Mouse (Mus musculus): ENCODE results near the gene Fstl5.

DNA sequence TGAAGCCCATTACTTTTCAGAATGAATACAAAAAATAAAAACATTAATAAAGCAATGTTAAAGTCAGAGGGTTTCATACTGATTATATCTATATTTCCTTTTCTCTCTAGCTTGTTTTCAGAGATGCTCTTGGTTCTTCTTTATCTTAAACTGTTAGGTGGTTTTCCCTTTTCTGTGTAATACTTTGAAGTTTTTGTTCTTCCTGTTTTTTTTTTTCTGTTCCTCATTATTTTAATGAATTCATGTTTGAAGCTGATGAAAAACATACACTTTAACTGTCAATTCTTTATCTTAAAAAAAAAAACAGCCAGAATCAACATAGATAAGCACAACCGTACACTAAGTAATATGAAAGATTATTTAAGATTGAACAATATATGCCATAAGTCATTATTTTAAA is 218.9 kb downstream of the Fstl5 start:
- TF ChIP-seq CHD1 (IDR thresholded peaks at IDR 0.05; ENCODE audit: low read depth, low read length) = no peak
- TF ChIP-seq ZKSCAN1 (IDR thresholded peaks at IDR 0.05; ENCODE audit: borderline replicate concordance, low read depth, low read length) = no peak
- no peak for TF ChIP-seq ELF1 (IDR thresholded peaks at IDR 0.05; ENCODE audit: low read depth, low read length)
- TF ChIP-seq JUND (conservative IDR thresholded peaks at IDR 0.05; ENCODE audit: low read depth, low read length) = no peak
- TF ChIP-seq HCFC1 (IDR thresholded peaks at IDR 0.05; ENCODE audit: low read depth, low read length) = no peak

All from CH12.LX (cell line).